Mouse (Mus musculus) limb, embryonic 14.5 days (tissue): Measurements from ENCODE around the gene Naa20. TPM values are rescaled to one million over a fixed set of nuclear protein-coding genes. Genes with fewer than 3 reads are reported as not detected.

Source experiments
- ATAC-seq: fragments of 200-750 bp; cut with Nextera tagmentation; 2 replicates; pipeline ENCODE4 v1.8.0; 2017; ENCODE audit warnings: low read depth, moderate number of reproducible peaks, moderate TSS enrichment; ENCODE audit not compliant: low FRiP score
- DNase-seq: peaks from one replicate; pipeline ENCODE4 v3.0.0-alpha.2; 2015; ENCODE audit warnings: low spot score
- H3K27ac ChIP-seq: fragments of 300-500 bp; sonication (generic); replicated peaks from 2 replicates; pipeline ENCODE4 v1.5.1; 2014; ENCODE audit warnings: low read depth, mild to moderate bottlenecking, low read length, moderate library complexity, mixed read lengths
- H3K27me3 ChIP-seq: fragments of 300-500 bp; sonication (generic); 2 replicates; pipeline ENCODE4 v1.6.1; 2014; ENCODE audit warnings: low read length, mixed read lengths; ENCODE audit not compliant: control insufficient read depth, insufficient read depth
- H3K36me3 ChIP-seq: fragments of 300-500 bp; sonication (generic); 2 replicates; pipeline ENCODE4 v1.6.1; 2014; ENCODE audit warnings: mild to moderate bottlenecking, low read length, moderate library complexity, mixed read lengths; ENCODE audit not compliant: control insufficient read depth, insufficient read depth
- H3K4me1 ChIP-seq: fragments of 300-500 bp; sonication (generic); 2 replicates; pipeline ENCODE4 v1.6.1; 2014; ENCODE audit warnings: antibody characterized with exemption, low read length, mixed read lengths; ENCODE audit not compliant: control insufficient read depth, insufficient read depth
- H3K4me2 ChIP-seq: fragments of 300-500 bp; sonication (generic); replicated peaks from 2 replicates; pipeline ENCODE4 v1.6.1; 2014; ENCODE audit warnings: low read depth, mild to moderate bottlenecking, low read length, moderate library complexity; ENCODE audit not compliant: severe bottlenecking
- H3K4me3 ChIP-seq: fragments of 300-500 bp; sonication (generic); replicated peaks from 2 replicates; pipeline ENCODE4 v1.5.1; 2014; ENCODE audit warnings: low read length
- H3K9ac ChIP-seq: fragments of 300-500 bp; sonication (generic); 2 replicates; pipeline ENCODE4 v1.6.1; 2014; ENCODE audit warnings: mild to moderate bottlenecking, low read depth, low read length, moderate library complexity; ENCODE audit not compliant: severe bottlenecking
- H3K9me3 ChIP-seq: fragments of 300-500 bp; sonication (generic); 2 replicates; pipeline ENCODE4 v1.6.1; 2016; ENCODE audit warnings: low read length; ENCODE audit not compliant: control insufficient read depth
- POLR2A ChIP-seq: fragments of 200-500 bp; IDR thresholded peaks from 2 replicates; pipeline ENCODE4 v1.8.0; 2012; ENCODE audit warnings: inconsistent platforms, mild to moderate bottlenecking, moderate library complexity, borderline replicate concordance; ENCODE audit not compliant: insufficient read depth, insufficient read length; ENCODE audit errors: extremely low read depth
- WGBS: fragments of 180-500 bp; shearing (Covaris S2); extraction: QIAGEN DNeasy Blood & Tissue Kit; methylation state at CpG from one replicate; pipeline ENCODE4 v1.1.7; 2014; 5-methylcytosine and 5-hydroxymethylcytosine counted together
- polyA plus RNA-seq, 2 experiments: library from polyadenylated mRNA; depleted of rRNA in 1 of 2; stranded (reverse) in 1 of 2; unstranded in 1 of 2; fragments of >200 nt; fragmentation: Nextera tagmentation in 1 of 2; extraction: Ambion mirVana in 1 of 2; gene quantifications; 2 replicates each; pipeline versions ENCODE4 v1.2.1 to v1.2.3; 2012 to 2014

The Naa20 gene
- polyA plus RNA-seq, 2 experiments: 103 to 186 TPM

DNA sequence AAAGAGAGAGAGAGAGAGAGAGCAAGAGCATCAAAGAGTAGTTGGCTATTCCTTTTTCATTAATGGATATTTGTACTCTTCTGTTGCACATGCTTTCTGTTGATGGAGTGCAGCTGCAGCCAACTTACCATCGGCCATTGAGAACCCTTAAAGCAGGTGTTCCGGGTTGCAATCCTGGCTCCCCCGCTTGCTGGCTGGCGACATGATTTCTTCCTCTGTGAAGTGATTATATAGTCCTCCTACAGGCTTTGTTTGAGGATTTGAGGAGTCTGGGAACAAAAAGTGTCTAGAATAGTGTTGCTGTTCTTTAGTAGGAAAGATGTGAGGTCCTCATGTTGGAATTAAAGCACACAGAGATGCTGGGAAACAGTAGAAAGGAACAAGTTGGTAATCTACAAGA is 30.6 kb upstream of the Naa20 start:
- ATAC-seq (no peak), DNase-seq (no peak)
- Histone ChIP-seq H3K36me3 (peaks cover 29% of the 10 kb centered on the region), H3K27ac (no peak overlapping the region; the same call in 1 of the 2 replicates), H3K4me3 (no peak overlapping the region), H3K4me1 (no peaks in the 10 kb centered on the region), H3K27me3 (no peaks in the 10 kb centered on the region), H3K9ac (no peak overlapping the region), H3K9me3 (0 out of 2 replicates have a peak, but pooled peaks cover 10% of the 10 kb centered on the region), H3K4me2 (no peak overlapping the region)
- no peak for TF ChIP-seq POLR2A
- WGBS: 72% methylated on average over 4 of the region's 4 CpGs

DNA sequence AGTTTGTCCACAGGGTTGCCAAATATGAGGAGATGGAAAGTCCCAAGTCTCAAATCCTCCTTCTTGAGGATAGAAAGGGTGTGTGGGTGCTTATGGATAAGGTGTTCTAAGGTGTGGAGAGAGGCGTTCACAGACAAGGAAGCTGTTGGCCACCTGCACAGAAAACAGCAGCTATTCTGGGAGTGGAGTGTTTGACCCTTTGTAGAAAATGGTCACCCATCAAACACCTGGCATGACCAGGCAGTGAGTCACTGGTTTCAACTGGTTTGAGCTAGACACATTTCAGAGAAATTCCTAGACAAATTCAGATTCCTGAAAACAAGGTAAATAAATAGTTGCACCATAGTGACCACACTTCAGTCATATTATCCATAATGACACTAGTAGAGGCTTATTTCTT is 29.8 kb upstream of the Naa20 start:
- Histone ChIP-seq H3K36me3 (peaks cover 29% of the 10 kb centered on the region), H3K4me1 (no peaks in the 10 kb centered on the region), H3K4me3 (no peak overlapping the region), H3K9me3 (0 out of 2 replicates have a peak, but pooled peaks cover 2% of the 10 kb centered on the region), H3K27ac (no peak overlapping the region), H3K9ac (no peak overlapping the region), H3K4me2 (no peak overlapping the region), H3K27me3 (no peaks in the 10 kb centered on the region)
- WGBS: 82% methylated on average over 1 of the region's 1 CpGs
- no peak for ATAC-seq
- DNase-seq: no peak
- no peak for TF ChIP-seq POLR2A

DNA sequence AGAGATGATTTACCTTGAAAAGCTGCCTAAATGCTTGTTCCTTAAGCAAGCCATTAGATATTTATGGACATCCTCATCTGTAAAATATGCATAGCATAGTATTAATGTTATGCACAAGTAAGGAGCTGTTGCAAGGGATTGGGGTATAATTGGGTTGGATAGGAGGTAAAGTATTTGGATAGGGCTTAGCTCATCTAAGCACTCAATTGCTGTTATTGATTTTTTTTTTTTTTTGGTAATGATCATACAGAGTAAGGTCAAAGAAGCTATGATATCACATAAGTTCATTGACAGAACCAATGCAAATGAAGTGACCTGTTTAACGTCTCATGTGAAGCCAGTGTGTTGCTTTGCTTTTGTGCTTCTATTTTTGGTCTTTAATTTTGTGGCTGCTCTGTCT is 27.9 kb upstream of the Naa20 start:
- Histone ChIP-seq H3K4me3 (no peak overlapping the region), H3K9ac (no peak overlapping the region), H3K9me3 (no peaks in the 10 kb centered on the region), H3K4me1 (no peaks in the 10 kb centered on the region), H3K27me3 (no peaks in the 10 kb centered on the region), H3K27ac (no peak overlapping the region), H3K4me2 (no peak overlapping the region), H3K36me3 (peaks cover 35% of the 10 kb centered on the region)
- 90% methylated on average over 1 of the region's 1 CpGs for WGBS
- ATAC-seq (no peak), DNase-seq (no peak)
- no peak for TF ChIP-seq POLR2A

- Histone ChIP-seq H3K4me1 (peaks cover under 1% of the 10 kb centered on the region; the same call in 1 of the 2 replicates), H3K27ac (no peak overlapping the region), H3K4me3 (no peak overlapping the region), H3K9me3 (no peaks in the 10 kb centered on the region), H3K36me3 (peaks cover 46% of the 10 kb centered on the region), H3K4me2 (no peak overlapping the region), H3K27me3 (no peaks in the 10 kb centered on the region), H3K9ac (no peak overlapping the region)
- ATAC-seq (no peak), DNase-seq (no peak)
- WGBS: 70% methylated on average over 3 of the region's 3 CpGs
- TF ChIP-seq POLR2A: no peak
These were observed 26.9 kb upstream of the Naa20 start for GRCm38 (mm10) chr2:145874879-145875482.

DNA sequence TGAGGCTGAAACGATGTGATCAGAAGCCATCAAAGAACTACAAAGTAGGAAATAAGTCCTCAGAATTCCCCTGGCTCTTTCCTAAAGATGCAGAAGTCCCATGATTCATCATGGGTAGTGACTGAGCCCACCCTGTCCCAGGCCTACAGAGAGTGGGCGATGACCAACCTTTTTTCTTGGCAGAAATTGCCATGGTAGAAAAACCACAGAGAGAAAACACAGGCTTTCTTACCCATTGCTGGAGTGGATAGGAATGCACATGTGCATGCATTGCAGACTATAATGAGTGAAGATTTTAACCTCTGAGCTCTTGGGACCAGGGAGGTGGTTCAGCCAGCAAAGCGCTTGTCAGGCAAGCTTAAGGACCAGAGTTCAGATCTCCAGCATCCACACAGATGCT is 24.7 kb upstream of the Naa20 start:
- 72% methylated on average over 3 of the region's 3 CpGs for WGBS
- no peak overlapping the region for H3K9ac ChIP-seq
- no peak for ATAC-seq
- no peak overlapping the region for H3K27ac ChIP-seq
- no peak for TF ChIP-seq POLR2A
- DNase-seq: no peak
- H3K4me2 ChIP-seq: no peak overlapping the region
- H3K27me3 ChIP-seq: no peaks in the 10 kb centered on the region
- no peaks in the 10 kb centered on the region for H3K9me3 ChIP-seq
- peaks cover 56% of the 10 kb centered on the region for H3K36me3 ChIP-seq
- H3K4me1 ChIP-seq: peaks cover 21% of the 10 kb centered on the region
- no peak overlapping the region for H3K4me3 ChIP-seq
